Mouse (Mus musculus): ENCODE measurements around the gene 2410002F23Rik. TPM values are rescaled to one million over a fixed set of nuclear protein-coding genes. Genes with fewer than 3 reads are reported as not detected.

The 2410002F23Rik gene
- polyA plus RNA-seq, 1 experiment from 2014 or later: 143 TPM

- Histone ChIP-seq H3K27ac (ENCODE audit: low read depth, low read length) (no peak overlapping the region), H3K36me3 (ENCODE audit: control insufficient read depth, insufficient read depth, low read length) (peaks cover 22% of the 10 kb centered on the region), H3K4me3 (ENCODE audit: low read depth, low read length) (no peak overlapping the region), H3K9me3 (ENCODE audit: control insufficient read depth, low read length) (no peaks in the 10 kb centered on the region), H3K4me1 (ENCODE audit: control insufficient read depth, insufficient read depth, low read length) (peaks cover 1% of the 10 kb centered on the region), H3K9ac (ENCODE audit: low read length) (no peak overlapping the region), H3K27me3 (ENCODE audit: control insufficient read depth, insufficient read depth, low read length) (no peaks in the 10 kb centered on the region), H3K4me2 (ENCODE audit: low read depth) (no peak overlapping the region)
- DNase-seq (ENCODE audit: low spot score) (no peak), ATAC-seq (ENCODE audit: insufficient read depth, low FRiP score, low TSS enrichment) (no peak)
- 78% methylated on average over 15 of the region's 15 CpGs for WGBS
Observed at GRCm38 (mm10) chr7:44253023-44253616, 6.6 kb downstream of the 2410002F23Rik start.

GRCm38 (mm10) chr7:44254930-44255329 is 8.4 kb downstream of the 2410002F23Rik start:
- Histone ChIP-seq H3K9me3 (ENCODE audit: control insufficient read depth, low read length) (no peaks in the 10 kb centered on the region), H3K4me2 (ENCODE audit: low read depth) (no peak overlapping the region), H3K9ac (ENCODE audit: low read length) (no peak overlapping the region), H3K27ac (ENCODE audit: low read depth, low read length) (no peak overlapping the region), H3K36me3 (ENCODE audit: control insufficient read depth, insufficient read depth, low read length) (peaks cover 17% of the 10 kb centered on the region), H3K4me3 (ENCODE audit: low read depth, low read length) (no peak overlapping the region), H3K27me3 (ENCODE audit: control insufficient read depth, insufficient read depth, low read length) (no peaks in the 10 kb centered on the region), H3K4me1 (ENCODE audit: control insufficient read depth, insufficient read depth, low read length) (no peaks in the 10 kb centered on the region)
- 94% methylated on average over 6 of the region's 6 CpGs for WGBS
- DNase-seq (ENCODE audit: low spot score) (no peak), ATAC-seq (ENCODE audit: insufficient read depth, low FRiP score, low TSS enrichment) (no peak)

DNA sequence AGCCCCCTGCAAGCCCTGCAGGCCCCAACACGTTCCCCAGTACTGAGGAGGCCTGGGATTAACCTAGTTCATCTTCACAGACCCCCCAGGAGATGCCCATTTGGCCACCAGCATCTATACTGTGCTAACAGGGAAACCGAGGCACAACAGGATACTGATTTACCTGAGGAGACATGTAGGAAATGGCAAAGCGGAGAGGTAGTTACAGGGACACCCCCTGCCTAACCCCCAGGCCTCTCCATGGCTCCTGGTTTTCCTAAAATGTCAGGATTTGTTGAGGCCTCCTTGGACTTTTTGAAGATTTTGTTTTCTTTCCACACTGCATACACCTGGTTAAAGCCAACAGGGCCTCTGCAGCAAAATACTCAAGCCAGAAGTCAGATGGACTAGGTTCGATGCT is 10.8 kb downstream of the 2410002F23Rik start, which contains the start of gene Acp4:
Acp4 (minus strand) TSS at position 101 of the 400 bp plus-strand sequence.
- Histone ChIP-seq H3K27ac (ENCODE audit: low read depth, low read length) (no peak within 1 kb of the TSS), H3K9me3 (ENCODE audit: control insufficient read depth, low read length) (no peaks in the 10 kb centered on the region), H3K4me1 (ENCODE audit: control insufficient read depth, insufficient read depth, low read length) (no peaks in the 10 kb centered on the region), H3K27me3 (ENCODE audit: control insufficient read depth, insufficient read depth, low read length) (no peaks in the 10 kb centered on the region), H3K9ac (ENCODE audit: low read length) (no peak within 1 kb of the TSS), H3K4me3 (ENCODE audit: low read depth, low read length) (no peak within 1 kb of the TSS), H3K4me2 (ENCODE audit: low read depth) (no peak within 1 kb of the TSS), H3K36me3 (ENCODE audit: control insufficient read depth, insufficient read depth, low read length) (peaks cover 8% of the 10 kb centered on the region)
- 74% methylated on average over 4 of the region's 4 CpGs for WGBS
- DNase-seq (ENCODE audit: low spot score): no peak
- no peak for ATAC-seq (ENCODE audit: insufficient read depth, low FRiP score, low TSS enrichment)

DNA sequence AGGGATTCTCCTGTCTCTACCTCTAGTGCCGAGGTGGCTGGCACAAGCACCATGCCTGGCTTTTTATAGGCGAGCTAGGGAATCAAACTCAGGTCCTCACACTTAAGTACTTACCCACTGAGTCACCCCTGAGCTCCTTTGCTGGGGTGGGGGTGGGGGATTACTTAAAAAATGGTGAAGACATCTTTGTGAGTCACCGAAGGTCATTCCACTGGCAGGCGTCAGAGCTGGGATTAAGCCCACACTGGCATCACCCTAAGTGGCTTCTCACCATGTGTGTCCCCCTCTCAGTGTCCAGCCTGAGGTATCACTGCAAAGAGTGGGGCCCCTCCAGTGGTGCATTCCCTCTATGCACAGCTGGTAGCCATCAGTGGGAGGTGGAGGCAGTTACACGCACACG is 13.9 kb downstream of the 2410002F23Rik start:
- Histone ChIP-seq H3K27ac (ENCODE audit: low read depth, low read length) (no peak overlapping the region), H3K9me3 (ENCODE audit: control insufficient read depth, low read length) (no peaks in the 10 kb centered on the region), H3K27me3 (ENCODE audit: control insufficient read depth, insufficient read depth, low read length) (peaks cover 4% of the 10 kb centered on the region; the same call in 1 of the 2 replicates), H3K4me2 (ENCODE audit: low read depth) (no peak overlapping the region), H3K4me3 (ENCODE audit: low read depth, low read length) (no peak overlapping the region), H3K9ac (ENCODE audit: low read length) (no peak overlapping the region), H3K4me1 (ENCODE audit: control insufficient read depth, insufficient read depth, low read length) (no peaks in the 10 kb centered on the region), H3K36me3 (ENCODE audit: control insufficient read depth, insufficient read depth, low read length) (no peaks in the 10 kb centered on the region)
- ATAC-seq (ENCODE audit: insufficient read depth, low FRiP score, low TSS enrichment): no peak
- WGBS: 75% methylated on average over 6 of the region's 6 CpGs
- DNase-seq (ENCODE audit: low spot score): no peak

- no peak within 1 kb of the TSS for H3K4me3 ChIP-seq (ENCODE audit: low read depth, low read length)
- H3K9me3 ChIP-seq (ENCODE audit: control insufficient read depth, low read length): no peaks in the 10 kb centered on the region
- H3K9ac ChIP-seq (ENCODE audit: low read length): no peak within 1 kb of the TSS
- H3K27me3 ChIP-seq (ENCODE audit: control insufficient read depth, insufficient read depth, low read length): peaks cover 4% of the 10 kb centered on the region; the same call in 1 of the 2 replicates
- H3K4me2 ChIP-seq (ENCODE audit: low read depth): no peak within 1 kb of the TSS
- WGBS: 50% methylated on average over 5 of the region's 5 CpGs
- H3K27ac ChIP-seq (ENCODE audit: low read depth, low read length): no peak within 1 kb of the TSS
- no peaks in the 10 kb centered on the region for H3K4me1 ChIP-seq (ENCODE audit: control insufficient read depth, insufficient read depth, low read length)
- DNase-seq (ENCODE audit: low spot score) (no peak), ATAC-seq (ENCODE audit: insufficient read depth, low FRiP score, low TSS enrichment) (no peak)
- no peaks in the 10 kb centered on the region for H3K36me3 ChIP-seq (ENCODE audit: control insufficient read depth, insufficient read depth, low read length)
Observed at GRCm38 (mm10) chr7:44261147-44261546, 14.6 kb downstream of the 2410002F23Rik start, which contains the start of gene Gm15517. TSS of gene Gm15517 (plus strand) at chr7:44261447.

- WGBS: 2% methylated on average over 34 of the region's 34 CpGs
- H3K36me3 ChIP-seq (ENCODE audit: control insufficient read depth, insufficient read depth, low read length): no peaks in the 10 kb centered on the region
- peak; percentile 97 for DNase-seq (ENCODE audit: low spot score)
- peak; percentile 73 for ATAC-seq (ENCODE audit: insufficient read depth, low FRiP score, low TSS enrichment)
- H3K9me3 ChIP-seq (ENCODE audit: control insufficient read depth, low read length): no peaks in the 10 kb centered on the region
- no peak overlapping the region for H3K27ac ChIP-seq (ENCODE audit: low read depth, low read length)
- H3K4me2 ChIP-seq (ENCODE audit: low read depth): peak overlapping the region; percentile 39
- H3K27me3 ChIP-seq (ENCODE audit: control insufficient read depth, insufficient read depth, low read length): peaks cover 4% of the 10 kb centered on the region; the same call in 1 of the 2 replicates
- no peak overlapping the region for H3K9ac ChIP-seq (ENCODE audit: low read length)
- 0 out of 2 replicates have a peak overlapping the region, but pooled peaks have one; percentile 8 for H3K4me3 ChIP-seq (ENCODE audit: low read depth, low read length)
- no peaks in the 10 kb centered on the region for H3K4me1 ChIP-seq (ENCODE audit: control insufficient read depth, insufficient read depth, low read length)
Observed at GRCm38 (mm10) chr7:44262791-44263643, 16.5 kb downstream of the 2410002F23Rik start.

- 82% methylated on average over 11 of the region's 11 CpGs for WGBS
- no peaks in the 10 kb centered on the region for H3K4me1 ChIP-seq (ENCODE audit: control insufficient read depth, insufficient read depth, low read length)
- no peaks in the 10 kb centered on the region for H3K36me3 ChIP-seq (ENCODE audit: control insufficient read depth, insufficient read depth, low read length)
- no peak overlapping the region for H3K27ac ChIP-seq (ENCODE audit: low read depth, low read length)
- no peaks in the 10 kb centered on the region for H3K9me3 ChIP-seq (ENCODE audit: control insufficient read depth, low read length)
- peaks cover 4% of the 10 kb centered on the region; the same call in 1 of the 2 replicates for H3K27me3 ChIP-seq (ENCODE audit: control insufficient read depth, insufficient read depth, low read length)
- no peak for ATAC-seq (ENCODE audit: insufficient read depth, low FRiP score, low TSS enrichment)
- DNase-seq (ENCODE audit: low spot score): no peak
- H3K4me3 ChIP-seq (ENCODE audit: low read depth, low read length): no peak overlapping the region
- H3K4me2 ChIP-seq (ENCODE audit: low read depth): no peak overlapping the region
- no peak overlapping the region for H3K9ac ChIP-seq (ENCODE audit: low read length)
Observed at GRCm38 (mm10) chr7:44268117-44268516, 21.6 kb downstream of the 2410002F23Rik start.

- DNase-seq (ENCODE audit: low spot score): no peak
- Histone ChIP-seq H3K27ac (ENCODE audit: low read depth, low read length) (no peak overlapping the region), H3K4me3 (ENCODE audit: low read depth, low read length) (no peak overlapping the region), H3K4me2 (ENCODE audit: low read depth) (no peak overlapping the region), H3K36me3 (ENCODE audit: control insufficient read depth, insufficient read depth, low read length) (no peaks in the 10 kb centered on the region), H3K4me1 (ENCODE audit: control insufficient read depth, insufficient read depth, low read length) (no peaks in the 10 kb centered on the region), H3K9me3 (ENCODE audit: control insufficient read depth, low read length) (no peaks in the 10 kb centered on the region), H3K27me3 (ENCODE audit: control insufficient read depth, insufficient read depth, low read length) (peaks cover 4% of the 10 kb centered on the region; the same call in 1 of the 2 replicates), H3K9ac (ENCODE audit: low read length) (no peak overlapping the region)
- no peak for ATAC-seq (ENCODE audit: insufficient read depth, low FRiP score, low TSS enrichment)
- WGBS: 77% methylated on average over 2 of the region's 2 CpGs
Observed at GRCm38 (mm10) chr7:44269397-44269796, 22.9 kb downstream of the 2410002F23Rik start.

All from neural tube, embryonic 11.5 days (tissue).